Mouse (Mus musculus): ENCODE data around the gene Mei1. TPM values are rescaled to one million over a fixed set of nuclear protein-coding genes. Genes with fewer than 3 reads are reported as not detected.
"Not testable (repeated sequence)": the region's sequence is repeated elsewhere in the genome, so short reads cannot be mapped to it uniquely, and the experiment has no call there.

The Mei1 gene
- polyA plus RNA-seq, 1 experiment from 2014 or later, result not detected

GRCm38 (mm10) chr15:82126690-82127089 lies 56.9 kb downstream of the Mei1 start:
- H3K4me1 ChIP-seq (ENCODE audit: control insufficient read depth, insufficient read depth, low read length), result peaks cover 14% of the 10 kb centered on the region
- not testable (repeated sequence) for ATAC-seq; H3K36me3 ChIP-seq (ENCODE audit: control insufficient read depth, insufficient read depth, low read length); H3K4me3 ChIP-seq (ENCODE audit: low read depth, low read length); H3K9ac ChIP-seq (ENCODE audit: low read depth, low read length); H3K9me3 ChIP-seq (replicated peaks; ENCODE audit: control insufficient read depth, low read length, poor library complexity, severe bottlenecking); H3K27me3 ChIP-seq (ENCODE audit: control insufficient read depth, insufficient read depth, low read depth, low read length); H3K27ac ChIP-seq (ENCODE audit: low read length)
- 85% methylated on average over 4 of the region's 4 CpGs for WGBS
- peak overlapping the region; percentile 92; the same call in 1 of the 2 replicates for H3K4me2 ChIP-seq (ENCODE audit: low read length)

- Histone ChIP-seq H3K4me1 (ENCODE audit: control insufficient read depth, insufficient read depth, low read length) (peaks cover 14% of the 10 kb centered on the region), H3K27ac (ENCODE audit: low read length) (peak within 1 kb of the TSS; percentile 70), H3K9ac (ENCODE audit: low read depth, low read length) (peak within 1 kb of the TSS; percentile 73), H3K4me2 (ENCODE audit: low read length) (peak within 1 kb of the TSS; percentile 92), H3K27me3 (ENCODE audit: control insufficient read depth, insufficient read depth, low read depth, low read length) (no peaks in the 10 kb centered on the region), H3K9me3 (replicated peaks; ENCODE audit: control insufficient read depth, low read length, poor library complexity, severe bottlenecking) (no peaks in the 10 kb centered on the region), H3K36me3 (ENCODE audit: control insufficient read depth, insufficient read depth, low read length) (no peaks in the 10 kb centered on the region), H3K4me3 (ENCODE audit: low read depth, low read length) (peak within 1 kb of the TSS; percentile 70)
- WGBS, result under 1% methylated on average over 71 of the region's 74 CpGs
- ATAC-seq, result peak; percentile 97
Observed at GRCm38 (mm10) chr15:82127426-82128374, 57.9 kb downstream of the Mei1 start, which contains the start of gene Ccdc134. Gene Ccdc134, plus strand, starts transcription at chr15:82127922.

GRCm38 (mm10) chr15:82128398-82128797 lies 58.6 kb downstream of the Mei1 start:
- Histone ChIP-seq H3K9me3 (replicated peaks; ENCODE audit: control insufficient read depth, low read length, poor library complexity, severe bottlenecking) (no peaks in the 10 kb centered on the region), H3K4me3 (ENCODE audit: low read depth, low read length) (peak overlapping the region; percentile 70), H3K4me2 (ENCODE audit: low read length) (peak overlapping the region; percentile 92), H3K27ac (ENCODE audit: low read length) (no peak overlapping the region), H3K9ac (ENCODE audit: low read depth, low read length) (peak overlapping the region; percentile 73), H3K36me3 (ENCODE audit: control insufficient read depth, insufficient read depth, low read length) (no peaks in the 10 kb centered on the region), H3K27me3 (ENCODE audit: control insufficient read depth, insufficient read depth, low read depth, low read length) (no peaks in the 10 kb centered on the region), H3K4me1 (ENCODE audit: control insufficient read depth, insufficient read depth, low read length) (peaks cover 14% of the 10 kb centered on the region)
- ATAC-seq, result peak; percentile 16; the same call in 1 of the 2 replicates
- 3% methylated on average over 5 of the region's 5 CpGs for WGBS

GRCm38 (mm10) chr15:82130599-82130998 lies 60.8 kb downstream of the Mei1 start:
- 60% methylated on average over 7 of the region's 7 CpGs for WGBS
- Histone ChIP-seq H3K27me3 (ENCODE audit: control insufficient read depth, insufficient read depth, low read depth, low read length) (no peaks in the 10 kb centered on the region), H3K4me3 (ENCODE audit: low read depth, low read length) (no peak overlapping the region), H3K4me1 (ENCODE audit: control insufficient read depth, insufficient read depth, low read length) (peaks cover 14% of the 10 kb centered on the region), H3K27ac (ENCODE audit: low read length) (no peak overlapping the region), H3K9ac (ENCODE audit: low read depth, low read length) (no peak overlapping the region), H3K9me3 (replicated peaks; ENCODE audit: control insufficient read depth, low read length, poor library complexity, severe bottlenecking) (no peaks in the 10 kb centered on the region), H3K4me2 (ENCODE audit: low read length) (no peak overlapping the region), H3K36me3 (ENCODE audit: control insufficient read depth, insufficient read depth, low read length) (no peaks in the 10 kb centered on the region)
- no peak for ATAC-seq

GRCm38 (mm10) chr15:82135372-82135771 lies 65.6 kb downstream of the Mei1 start:
- WGBS, result 88% methylated on average over 4 of the region's 4 CpGs
- H3K9ac ChIP-seq (ENCODE audit: low read depth, low read length), result no peak overlapping the region
- no peak overlapping the region for H3K27ac ChIP-seq (ENCODE audit: low read length)
- H3K4me3 ChIP-seq (ENCODE audit: low read depth, low read length), result no peak overlapping the region
- ATAC-seq, result no peak
- H3K4me1 ChIP-seq (ENCODE audit: control insufficient read depth, insufficient read depth, low read length), result no peaks in the 10 kb centered on the region
- H3K36me3 ChIP-seq (ENCODE audit: control insufficient read depth, insufficient read depth, low read length), result no peaks in the 10 kb centered on the region
- H3K27me3 ChIP-seq (ENCODE audit: control insufficient read depth, insufficient read depth, low read depth, low read length), result no peaks in the 10 kb centered on the region
- H3K9me3 ChIP-seq (replicated peaks; ENCODE audit: control insufficient read depth, low read length, poor library complexity, severe bottlenecking), result no peaks in the 10 kb centered on the region
- no peak overlapping the region for H3K4me2 ChIP-seq (ENCODE audit: low read length)

- WGBS, result 47% methylated on average over 4 of the region's 4 CpGs
- no peak overlapping the region for H3K4me2 ChIP-seq (ENCODE audit: low read length)
- no peak overlapping the region for H3K27ac ChIP-seq (ENCODE audit: low read length)
- H3K4me1 ChIP-seq (ENCODE audit: control insufficient read depth, insufficient read depth, low read length), result no peaks in the 10 kb centered on the region
- H3K27me3 ChIP-seq (ENCODE audit: control insufficient read depth, insufficient read depth, low read depth, low read length), result no peaks in the 10 kb centered on the region
- no peaks in the 10 kb centered on the region for H3K9me3 ChIP-seq (replicated peaks; ENCODE audit: control insufficient read depth, low read length, poor library complexity, severe bottlenecking)
- H3K9ac ChIP-seq (ENCODE audit: low read depth, low read length), result no peak overlapping the region
- no peak overlapping the region for H3K4me3 ChIP-seq (ENCODE audit: low read depth, low read length)
- 0 out of 2 replicates have a peak, but pooled peaks have one; percentile 21 for ATAC-seq
- H3K36me3 ChIP-seq (ENCODE audit: control insufficient read depth, insufficient read depth, low read length), result no peaks in the 10 kb centered on the region
Observed at GRCm38 (mm10) chr15:82138565-82138964, 68.8 kb downstream of the Mei1 start.

GRCm38 (mm10) chr15:82139196-82139595 lies 69.4 kb downstream of the Mei1 start:
- H3K27me3 ChIP-seq (ENCODE audit: control insufficient read depth, insufficient read depth, low read depth, low read length), result no peaks in the 10 kb centered on the region
- H3K27ac ChIP-seq (ENCODE audit: low read length), result no peak overlapping the region
- no peak overlapping the region for H3K4me2 ChIP-seq (ENCODE audit: low read length)
- H3K9me3 ChIP-seq (replicated peaks; ENCODE audit: control insufficient read depth, low read length, poor library complexity, severe bottlenecking), result no peaks in the 10 kb centered on the region
- no peak for ATAC-seq
- WGBS, result 93% methylated on average over 8 of the region's 8 CpGs
- no peak overlapping the region for H3K9ac ChIP-seq (ENCODE audit: low read depth, low read length)
- no peaks in the 10 kb centered on the region for H3K36me3 ChIP-seq (ENCODE audit: control insufficient read depth, insufficient read depth, low read length)
- H3K4me3 ChIP-seq (ENCODE audit: low read depth, low read length), result no peak overlapping the region
- no peaks in the 10 kb centered on the region for H3K4me1 ChIP-seq (ENCODE audit: control insufficient read depth, insufficient read depth, low read length)

- ATAC-seq, result no peak
- no peak overlapping the region for H3K4me2 ChIP-seq (ENCODE audit: low read length)
- H3K9me3 ChIP-seq (replicated peaks; ENCODE audit: control insufficient read depth, low read length, poor library complexity, severe bottlenecking), result no peaks in the 10 kb centered on the region
- H3K4me1 ChIP-seq (ENCODE audit: control insufficient read depth, insufficient read depth, low read length), result no peaks in the 10 kb centered on the region; the same call in 1 of the 2 replicates
- H3K27ac ChIP-seq (ENCODE audit: low read length), result no peak overlapping the region
- H3K9ac ChIP-seq (ENCODE audit: low read depth, low read length), result no peak overlapping the region
- no peaks in the 10 kb centered on the region for H3K27me3 ChIP-seq (ENCODE audit: control insufficient read depth, insufficient read depth, low read depth, low read length)
- no peaks in the 10 kb centered on the region for H3K36me3 ChIP-seq (ENCODE audit: control insufficient read depth, insufficient read depth, low read length)
- no peak overlapping the region for H3K4me3 ChIP-seq (ENCODE audit: low read depth, low read length)
- WGBS, result 91% methylated on average over 3 of the region's 3 CpGs
Observed at GRCm38 (mm10) chr15:82140355-82140754, 70.6 kb downstream of the Mei1 start.

GRCm38 (mm10) chr15:82144157-82144556 lies 74.4 kb downstream of the Mei1 start:
- H3K9ac ChIP-seq (ENCODE audit: low read depth, low read length), result 0 out of 2 replicates have a peak overlapping the region, but pooled peaks have one; percentile 3
- peaks cover 10% of the 10 kb centered on the region for H3K4me1 ChIP-seq (ENCODE audit: control insufficient read depth, insufficient read depth, low read length)
- peak overlapping the region; percentile 35; the same call in 1 of the 2 replicates for H3K27ac ChIP-seq (ENCODE audit: low read length)
- no peak overlapping the region for H3K4me2 ChIP-seq (ENCODE audit: low read length)
- no peaks in the 10 kb centered on the region for H3K27me3 ChIP-seq (ENCODE audit: control insufficient read depth, insufficient read depth, low read depth, low read length)
- no peak overlapping the region for H3K4me3 ChIP-seq (ENCODE audit: low read depth, low read length)
- 88% methylated on average over 5 of the region's 5 CpGs for WGBS
- no peaks in the 10 kb centered on the region for H3K36me3 ChIP-seq (ENCODE audit: control insufficient read depth, insufficient read depth, low read length)
- no peak for ATAC-seq
- no peaks in the 10 kb centered on the region for H3K9me3 ChIP-seq (replicated peaks; ENCODE audit: control insufficient read depth, low read length, poor library complexity, severe bottlenecking)

Measured in midbrain, embryonic 16.5 days (tissue).